Mouse (Mus musculus): ENCODE data around the gene Cnot10. TPM values are rescaled to one million over a fixed set of nuclear protein-coding genes. Genes with fewer than 3 reads are reported as not detected.
"Not testable (repeated sequence)": the region's sequence is repeated elsewhere in the genome, so short reads cannot be mapped to it uniquely, and the experiment has no call there.

The Cnot10 gene
- polyA plus RNA-seq, 1 experiment from 2014 or later, result 71.8 TPM

GRCm38 (mm10) chr9:114661991-114662390 is 22.0 kb upstream of the Cnot10 start:
- no peaks in the 10 kb centered on the region for H3K27me3 ChIP-seq (ENCODE audit: control insufficient read depth, insufficient read depth, low read length)
- DNase-seq (ENCODE audit: low spot score), result no peak
- WGBS, result 51% methylated on average over 7 of the region's 7 CpGs
- ATAC-seq (ENCODE audit: insufficient number of reproducible peaks, low FRiP score, low TSS enrichment, low read depth), result no peak
- no peak overlapping the region for H3K4me3 ChIP-seq (ENCODE audit: low read depth, low read length)
- no peaks in the 10 kb centered on the region for H3K36me3 ChIP-seq (ENCODE audit: control insufficient read depth, insufficient read depth, low read length)
- H3K9me3 ChIP-seq (ENCODE audit: control insufficient read depth, low read length), result no peaks in the 10 kb centered on the region
- H3K27ac ChIP-seq (replicated peaks; ENCODE audit: low read depth, low read length), result no peak overlapping the region
- no peak overlapping the region for H3K9ac ChIP-seq (ENCODE audit: low read length)
- H3K4me1 ChIP-seq (ENCODE audit: control insufficient read depth, insufficient read depth, low read length), result no peaks in the 10 kb centered on the region
- no peak overlapping the region for H3K4me2 ChIP-seq (ENCODE audit: low read depth, severe bottlenecking)

- Histone ChIP-seq H3K27me3 (ENCODE audit: control insufficient read depth, insufficient read depth, low read length) (no peaks in the 10 kb centered on the region), H3K9me3 (ENCODE audit: control insufficient read depth, low read length) (no peaks in the 10 kb centered on the region), H3K27ac (replicated peaks; ENCODE audit: low read depth, low read length) (no peak overlapping the region), H3K9ac (ENCODE audit: low read length) (no peak overlapping the region), H3K4me3 (ENCODE audit: low read depth, low read length) (no peak overlapping the region), H3K4me1 (ENCODE audit: control insufficient read depth, insufficient read depth, low read length) (no peaks in the 10 kb centered on the region), H3K36me3 (ENCODE audit: control insufficient read depth, insufficient read depth, low read length) (no peaks in the 10 kb centered on the region), H3K4me2 (ENCODE audit: low read depth, severe bottlenecking) (no peak overlapping the region)
- DNase-seq (ENCODE audit: low spot score) (no peak), ATAC-seq (ENCODE audit: insufficient number of reproducible peaks, low FRiP score, low TSS enrichment, low read depth) (no peak)
- 81% methylated on average over 6 of the region's 6 CpGs for WGBS
Observed at GRCm38 (mm10) chr9:114660983-114661382, 21.0 kb upstream of the Cnot10 start.

- Histone ChIP-seq H3K27ac (replicated peaks; ENCODE audit: low read depth, low read length) (no peak overlapping the region), H3K4me3 (ENCODE audit: low read depth, low read length) (no peak overlapping the region), H3K27me3 (ENCODE audit: control insufficient read depth, insufficient read depth, low read length) (no peaks in the 10 kb centered on the region), H3K4me1 (ENCODE audit: control insufficient read depth, insufficient read depth, low read length) (no peaks in the 10 kb centered on the region), H3K9ac (ENCODE audit: low read length) (no peak overlapping the region), H3K36me3 (ENCODE audit: control insufficient read depth, insufficient read depth, low read length) (no peaks in the 10 kb centered on the region), H3K4me2 (ENCODE audit: low read depth, severe bottlenecking) (no peak overlapping the region), H3K9me3 (ENCODE audit: control insufficient read depth, low read length) (no peaks in the 10 kb centered on the region)
- DNase-seq (ENCODE audit: low spot score), result no peak
- WGBS, result 91% methylated on average over 6 of the region's 6 CpGs
- ATAC-seq (ENCODE audit: insufficient number of reproducible peaks, low FRiP score, low TSS enrichment, low read depth), result no peak
Observed at GRCm38 (mm10) chr9:114660506-114660905, 20.5 kb upstream of the Cnot10 start.

GRCm38 (mm10) chr9:114656701-114657100 is 16.7 kb upstream of the Cnot10 start:
- 78% methylated on average over 3 of the region's 3 CpGs for WGBS
- no peak overlapping the region for H3K4me3 ChIP-seq (ENCODE audit: low read depth, low read length)
- H3K36me3 ChIP-seq (ENCODE audit: control insufficient read depth, insufficient read depth, low read length), result no peaks in the 10 kb centered on the region
- H3K4me2 ChIP-seq (ENCODE audit: low read depth, severe bottlenecking), result no peak overlapping the region
- H3K9me3 ChIP-seq (ENCODE audit: control insufficient read depth, low read length), result no peaks in the 10 kb centered on the region
- no peak overlapping the region for H3K9ac ChIP-seq (ENCODE audit: low read length)
- H3K4me1 ChIP-seq (ENCODE audit: control insufficient read depth, insufficient read depth, low read length), result no peaks in the 10 kb centered on the region
- no peak overlapping the region for H3K27ac ChIP-seq (replicated peaks; ENCODE audit: low read depth, low read length)
- ATAC-seq (ENCODE audit: insufficient number of reproducible peaks, low FRiP score, low TSS enrichment, low read depth) (no peak), DNase-seq (ENCODE audit: low spot score) (no peak)
- H3K27me3 ChIP-seq (ENCODE audit: control insufficient read depth, insufficient read depth, low read length), result no peaks in the 10 kb centered on the region

GRCm38 (mm10) chr9:114655356-114655755 is 15.4 kb upstream of the Cnot10 start:
- H3K4me2 ChIP-seq (ENCODE audit: low read depth, severe bottlenecking), result no peak overlapping the region
- no peak overlapping the region for H3K4me3 ChIP-seq (ENCODE audit: low read depth, low read length)
- no peaks in the 10 kb centered on the region for H3K9me3 ChIP-seq (ENCODE audit: control insufficient read depth, low read length)
- no peak overlapping the region for H3K27ac ChIP-seq (replicated peaks; ENCODE audit: low read depth, low read length)
- no peaks in the 10 kb centered on the region for H3K27me3 ChIP-seq (ENCODE audit: control insufficient read depth, insufficient read depth, low read length)
- H3K9ac ChIP-seq (ENCODE audit: low read length), result no peak overlapping the region
- WGBS, result 92% methylated on average over 4 of the region's 4 CpGs
- ATAC-seq (ENCODE audit: insufficient number of reproducible peaks, low FRiP score, low TSS enrichment, low read depth) (no peak), DNase-seq (ENCODE audit: low spot score) (no peak)
- no peaks in the 10 kb centered on the region for H3K36me3 ChIP-seq (ENCODE audit: control insufficient read depth, insufficient read depth, low read length)
- no peaks in the 10 kb centered on the region for H3K4me1 ChIP-seq (ENCODE audit: control insufficient read depth, insufficient read depth, low read length)

- Histone ChIP-seq H3K4me1 (ENCODE audit: control insufficient read depth, insufficient read depth, low read length) (no peaks in the 10 kb centered on the region), H3K27me3 (ENCODE audit: control insufficient read depth, insufficient read depth, low read length) (no peaks in the 10 kb centered on the region), H3K9ac (ENCODE audit: low read length) (no peak overlapping the region), H3K4me3 (ENCODE audit: low read depth, low read length) (no peak overlapping the region), H3K4me2 (ENCODE audit: low read depth, severe bottlenecking) (no peak overlapping the region), H3K27ac (replicated peaks; ENCODE audit: low read depth, low read length) (no peak overlapping the region), H3K36me3 (ENCODE audit: control insufficient read depth, insufficient read depth, low read length) (no peaks in the 10 kb centered on the region), H3K9me3 (ENCODE audit: control insufficient read depth, low read length) (no peaks in the 10 kb centered on the region)
- ATAC-seq (ENCODE audit: insufficient number of reproducible peaks, low FRiP score, low TSS enrichment, low read depth) (no peak), DNase-seq (ENCODE audit: low spot score) (no peak)
- 67% methylated on average over 21 of the region's 21 CpGs for WGBS
Observed at GRCm38 (mm10) chr9:114650938-114651634, 11.1 kb upstream of the Cnot10 start.

- Histone ChIP-seq H3K27ac (replicated peaks; ENCODE audit: low read depth, low read length) (no peak overlapping the region), H3K4me1 (ENCODE audit: control insufficient read depth, insufficient read depth, low read length) (no peaks in the 10 kb centered on the region), H3K4me2 (ENCODE audit: low read depth, severe bottlenecking) (no peak overlapping the region), H3K9ac (ENCODE audit: low read length) (no peak overlapping the region), H3K4me3 (ENCODE audit: low read depth, low read length) (no peak overlapping the region), H3K9me3 (ENCODE audit: control insufficient read depth, low read length) (no peaks in the 10 kb centered on the region), H3K36me3 (ENCODE audit: control insufficient read depth, insufficient read depth, low read length) (no peaks in the 10 kb centered on the region), H3K27me3 (ENCODE audit: control insufficient read depth, insufficient read depth, low read length) (no peaks in the 10 kb centered on the region)
- DNase-seq (ENCODE audit: low spot score) (no peak), ATAC-seq (ENCODE audit: insufficient number of reproducible peaks, low FRiP score, low TSS enrichment, low read depth) (no peak)
- 75% methylated on average over 5 of the region's 5 CpGs for WGBS
Observed at GRCm38 (mm10) chr9:114649371-114649770, 9.4 kb upstream of the Cnot10 start.

GRCm38 (mm10) chr9:114648472-114648871 is 8.5 kb upstream of the Cnot10 start:
- not testable (repeated sequence) for H3K27ac ChIP-seq (replicated peaks; ENCODE audit: low read depth, low read length); H3K36me3 ChIP-seq (ENCODE audit: control insufficient read depth, insufficient read depth, low read length); H3K4me2 ChIP-seq (ENCODE audit: low read depth, severe bottlenecking); ATAC-seq (ENCODE audit: insufficient number of reproducible peaks, low FRiP score, low TSS enrichment, low read depth); H3K9ac ChIP-seq (ENCODE audit: low read length); H3K27me3 ChIP-seq (ENCODE audit: control insufficient read depth, insufficient read depth, low read length); H3K9me3 ChIP-seq (ENCODE audit: control insufficient read depth, low read length); H3K4me1 ChIP-seq (ENCODE audit: control insufficient read depth, insufficient read depth, low read length); H3K4me3 ChIP-seq (ENCODE audit: low read depth, low read length); DNase-seq (ENCODE audit: low spot score)
- 64% methylated on average over 8 of the region's 9 CpGs for WGBS
